Mouse (Mus musculus) midbrain, embryonic 10.5 days (tissue): ENCODE data around the gene Deaf1. TPM values are rescaled to one million over a fixed set of nuclear protein-coding genes. Genes with fewer than 3 reads are reported as not detected.
A peak's percentile ranks its signal among the peaks of the same experiment; 100 is the strongest.

Source experiments
- DNase-seq: peaks from one replicate; pipeline ENCODE4 v3.0.0-alpha.2; 2017; ENCODE audit warnings: low spot score
- H3K27ac ChIP-seq: fragments of 300-500 bp; sonication (generic); replicated peaks from 2 replicates; pipeline ENCODE4 v1.5.1; 2016; ENCODE audit warnings: mild to moderate bottlenecking
- H3K27me3 ChIP-seq: fragments of 300-500 bp; sonication (generic); 2 replicates; pipeline ENCODE4 v1.6.1; 2016; ENCODE audit warnings: low read depth, mild to moderate bottlenecking; ENCODE audit not compliant: poor library complexity, severe bottlenecking
- H3K36me3 ChIP-seq: fragments of 300-500 bp; sonication (generic); 2 replicates; pipeline ENCODE4 v1.6.1; 2016; ENCODE audit warnings: mild to moderate bottlenecking, moderate library complexity
- H3K4me1 ChIP-seq: fragments of 300-500 bp; sonication (generic); 2 replicates; pipeline ENCODE4 v1.6.1; 2016
- H3K4me3 ChIP-seq: fragments of 300-500 bp; sonication (generic); 2 replicates; pipeline ENCODE4 v1.5.1; 2016; ENCODE audit warnings: mild to moderate bottlenecking, moderate library complexity
- H3K9me3 ChIP-seq: fragments of 300-500 bp; sonication (generic); replicated peaks from 2 replicates; pipeline ENCODE4 v1.6.1; 2016; ENCODE audit warnings: mild to moderate bottlenecking
- WGBS: fragments of 180-500 bp; shearing (Covaris S2); methylation state at CpG from one replicate; pipeline ENCODE4 v1.1.7; 2016; 5-methylcytosine and 5-hydroxymethylcytosine counted together
- polyA plus RNA-seq: library from polyadenylated mRNA; unstranded; fragments of >200 nt; fragmentation: Nextera tagmentation; extraction: Ambion mirVana; gene quantifications from 2 replicates; pipeline ENCODE4 v1.2.1, GENCODE M21; 2016

The Deaf1 gene
- polyA plus RNA-seq, 1 experiment from 2014 or later = 57.4 TPM

GRCm38 (mm10) chr7:141278766-141279590 lies 48.5 kb downstream of the Deaf1 start, which contains the start of gene Sct:
Sct (minus strand) TSS chr7:141279133.
- peak within 1 kb of the TSS; percentile 55 for H3K4me3 ChIP-seq
- 2% methylated on average over 46 of the region's 46 CpGs for WGBS
- peaks cover 48% of the 10 kb centered on the region for H3K27me3 ChIP-seq
- H3K4me1 ChIP-seq = peaks cover 33% of the 10 kb centered on the region
- H3K27ac ChIP-seq = peak within 1 kb of the TSS; percentile 52
- no peaks in the 10 kb centered on the region for H3K36me3 ChIP-seq
- peak; percentile 57 for DNase-seq
- no peaks in the 10 kb centered on the region for H3K9me3 ChIP-seq

- 78% methylated on average over 11 of the region's 11 CpGs for WGBS
- DNase-seq = no peak
- Histone ChIP-seq H3K9me3 (no peaks in the 10 kb centered on the region), H3K4me1 (peaks cover 33% of the 10 kb centered on the region), H3K36me3 (no peaks in the 10 kb centered on the region), H3K4me3 (peak overlapping the region; percentile 55), H3K27ac (peak overlapping the region; percentile 52; the same call in 1 of the 2 replicates), H3K27me3 (peaks cover 48% of the 10 kb centered on the region)
Measured at GRCm38 (mm10) chr7:141277701-141278678, 49.5 kb downstream of the Deaf1 start.

- H3K27ac ChIP-seq = no peak within 1 kb of the TSS
- WGBS = 81% methylated on average over 11 of the region's 11 CpGs
Measured at GRCm38 (mm10) chr7:141276546-141276945, 50.9 kb downstream of the Deaf1 start, which contains the start of gene Cdhr5. Cdhr5 (minus strand) TSS chr7:141276786.

GRCm38 (mm10) chr7:141275356-141275755 lies 52.1 kb downstream of the Deaf1 start:
- WGBS = 88% methylated on average over 9 of the region's 9 CpGs

More at GRCm38 (mm10) chr7:141276546-141276945, 50.9 kb downstream of the Deaf1 start, which contains the start of gene Cdhr5:
- Histone ChIP-seq H3K36me3 (no peaks in the 10 kb centered on the region), H3K4me3 (no peak within 1 kb of the TSS), H3K27me3 (peaks cover 48% of the 10 kb centered on the region), H3K9me3 (no peaks in the 10 kb centered on the region), H3K4me1 (peaks cover 29% of the 10 kb centered on the region)
- no peak for DNase-seq

GRCm38 (mm10) chr7:141270631-141271030 lies 56.9 kb downstream of the Deaf1 start:
- DNase-seq = no peak
- H3K4me1 ChIP-seq = peaks cover 10% of the 10 kb centered on the region
- WGBS = 82% methylated on average over 3 of the region's 3 CpGs
- no peak overlapping the region for H3K27ac ChIP-seq
- H3K27me3 ChIP-seq = no peaks in the 10 kb centered on the region
- no peak overlapping the region for H3K4me3 ChIP-seq
- H3K36me3 ChIP-seq = no peaks in the 10 kb centered on the region
- H3K9me3 ChIP-seq = no peaks in the 10 kb centered on the region

More at GRCm38 (mm10) chr7:141275356-141275755, 52.1 kb downstream of the Deaf1 start:
- H3K27me3 ChIP-seq = peaks cover 38% of the 10 kb centered on the region
- no peak overlapping the region for H3K4me3 ChIP-seq
- DNase-seq = no peak
- H3K36me3 ChIP-seq = no peaks in the 10 kb centered on the region
- H3K4me1 ChIP-seq = peaks cover 24% of the 10 kb centered on the region
- H3K27ac ChIP-seq = no peak overlapping the region
- H3K9me3 ChIP-seq = no peaks in the 10 kb centered on the region

- DNase-seq = no peak
- H3K27ac ChIP-seq = no peak overlapping the region
- no peaks in the 10 kb centered on the region for H3K27me3 ChIP-seq
- 88% methylated on average over 14 of the region's 14 CpGs for WGBS
- no peaks in the 10 kb centered on the region for H3K9me3 ChIP-seq
- H3K4me3 ChIP-seq = no peak overlapping the region; the same call in 1 of the 2 replicates
- peaks cover 19% of the 10 kb centered on the region for H3K4me1 ChIP-seq
- H3K36me3 ChIP-seq = peaks cover 6% of the 10 kb centered on the region
Measured at GRCm38 (mm10) chr7:141269273-141269545, 58.3 kb downstream of the Deaf1 start.

GRCm38 (mm10) chr7:141268466-141269272 lies 58.8 kb downstream of the Deaf1 start:
- H3K9me3 ChIP-seq = no peaks in the 10 kb centered on the region
- H3K27ac ChIP-seq = no peak overlapping the region
- H3K36me3 ChIP-seq = peaks cover 11% of the 10 kb centered on the region
- H3K4me1 ChIP-seq = peaks cover 19% of the 10 kb centered on the region
- WGBS = 78% methylated on average over 24 of the region's 24 CpGs
- H3K4me3 ChIP-seq = no peak overlapping the region
- no peaks in the 10 kb centered on the region for H3K27me3 ChIP-seq
- DNase-seq = no peak

- Histone ChIP-seq H3K4me3 (peak within 1 kb of the TSS; percentile 49), H3K27ac (no peak within 1 kb of the TSS), H3K36me3 (peaks cover 38% of the 10 kb centered on the region), H3K27me3 (no peaks in the 10 kb centered on the region), H3K9me3 (no peaks in the 10 kb centered on the region), H3K4me1 (peaks cover 19% of the 10 kb centered on the region)
- no peak for DNase-seq
- 14% methylated on average over 25 of the region's 25 CpGs for WGBS
Measured at GRCm38 (mm10) chr7:141265739-141266561, 61.5 kb downstream of the Deaf1 start, which contains the start of gene Irf7. Irf7 (minus strand) TSS chr7:141266481.

GRCm38 (mm10) chr7:141265411-141265738 lies 62.1 kb downstream of the Deaf1 start:
- no peak overlapping the region for H3K27ac ChIP-seq
- no peak overlapping the region; the same call in 1 of the 2 replicates for H3K4me3 ChIP-seq
- no peak for DNase-seq
- peaks cover 19% of the 10 kb centered on the region for H3K4me1 ChIP-seq
- no peaks in the 10 kb centered on the region for H3K9me3 ChIP-seq
- H3K36me3 ChIP-seq = peaks cover 44% of the 10 kb centered on the region
- 38% methylated on average over 11 of the region's 11 CpGs for WGBS
- no peaks in the 10 kb centered on the region for H3K27me3 ChIP-seq

- Histone ChIP-seq H3K9me3 (no peaks in the 10 kb centered on the region), H3K27me3 (no peaks in the 10 kb centered on the region), H3K4me3 (no peak overlapping the region), H3K4me1 (peaks cover 19% of the 10 kb centered on the region), H3K27ac (no peak overlapping the region), H3K36me3 (peaks cover 49% of the 10 kb centered on the region)
- 34% methylated on average over 12 of the region's 12 CpGs for WGBS
- DNase-seq = no peak
Measured at GRCm38 (mm10) chr7:141264761-141265410, 62.6 kb downstream of the Deaf1 start.

- no peak for DNase-seq
- WGBS = 75% methylated on average over 11 of the region's 11 CpGs
- peaks cover 56% of the 10 kb centered on the region for H3K36me3 ChIP-seq
Measured at GRCm38 (mm10) chr7:141264041-141264700, 63.3 kb downstream of the Deaf1 start.

More at GRCm38 (mm10) chr7:141264041-141264700, 63.3 kb downstream of the Deaf1 start:
- Histone ChIP-seq H3K9me3 (no peaks in the 10 kb centered on the region), H3K4me3 (no peak overlapping the region), H3K27me3 (no peaks in the 10 kb centered on the region), H3K4me1 (peaks cover 19% of the 10 kb centered on the region), H3K27ac (no peak overlapping the region)
